Mouse (Mus musculus): ENCODE measurements at regions not wholly inside any gene's neighbourhood (a gene's known extent, or its start where the extent isn't known, plus 50 kb on each side); places are given as distances from the start of the nearest gene placed in this dataset.
A peak's percentile ranks its signal among the peaks of the same experiment; 100 is the strongest.

- DNase-seq (ENCODE audit: low spot score), result no peak
- Histone ChIP-seq H3K9me3 (replicated peaks) (no peaks in the 10 kb centered on the region; the same call in 1 of the 2 replicates), H3K4me3 (no peak overlapping the region), H3K36me3 (no peaks in the 10 kb centered on the region), H3K4me1 (peaks cover under 1% of the 10 kb centered on the region), H3K27ac (replicated peaks) (no peak overlapping the region), H3K27me3 (ENCODE audit: low read depth, poor library complexity, severe bottlenecking) (no peaks in the 10 kb centered on the region)
- WGBS, result 95% methylated on average over 4 of the region's 4 CpGs
Measured at GRCm38 (mm10) chr4:33721971-33722370, 202.4 kb upstream of the Cnr1 start.

GRCm38 (mm10) chr4:33731837-33732236 is 192.6 kb upstream of the Cnr1 start:
- no peaks in the 10 kb centered on the region for H3K9me3 ChIP-seq (replicated peaks)
- no peaks in the 10 kb centered on the region for H3K36me3 ChIP-seq
- 86% methylated on average over 4 of the region's 4 CpGs for WGBS
- peaks cover 17% of the 10 kb centered on the region for H3K4me1 ChIP-seq
- H3K27me3 ChIP-seq (ENCODE audit: low read depth, poor library complexity, severe bottlenecking), result no peaks in the 10 kb centered on the region
- no peak overlapping the region for H3K27ac ChIP-seq (replicated peaks)
- DNase-seq (ENCODE audit: low spot score), result no peak
- H3K4me3 ChIP-seq, result no peak overlapping the region

GRCm38 (mm10) chr4:33734923-33735322 is 189.5 kb upstream of the Cnr1 start:
- DNase-seq (ENCODE audit: low spot score), result peak; percentile 14
- Histone ChIP-seq H3K9me3 (replicated peaks) (no peaks in the 10 kb centered on the region), H3K27me3 (ENCODE audit: low read depth, poor library complexity, severe bottlenecking) (no peaks in the 10 kb centered on the region), H3K4me1 (peaks cover 17% of the 10 kb centered on the region), H3K4me3 (no peak overlapping the region), H3K36me3 (no peaks in the 10 kb centered on the region), H3K27ac (replicated peaks) (no peak overlapping the region; the same call in 1 of the 2 replicates)
- 54% methylated on average over 8 of the region's 8 CpGs for WGBS

- Histone ChIP-seq H3K36me3 (no peaks in the 10 kb centered on the region), H3K4me3 (no peak overlapping the region), H3K4me1 (peaks cover 17% of the 10 kb centered on the region), H3K27me3 (ENCODE audit: low read depth, poor library complexity, severe bottlenecking) (no peaks in the 10 kb centered on the region), H3K27ac (replicated peaks) (peak overlapping the region; percentile 59), H3K9me3 (replicated peaks) (no peaks in the 10 kb centered on the region)
- DNase-seq (ENCODE audit: low spot score), result no peak
- WGBS, result 35% methylated on average over 3 of the region's 3 CpGs
Measured at GRCm38 (mm10) chr4:33735442-33735966, 188.9 kb upstream of the Cnr1 start.

GRCm38 (mm10) chr4:33736061-33736701 is 188.2 kb upstream of the Cnr1 start:
- Histone ChIP-seq H3K9me3 (replicated peaks) (no peaks in the 10 kb centered on the region), H3K36me3 (no peaks in the 10 kb centered on the region), H3K27ac (replicated peaks) (0 out of 2 replicates have a peak overlapping the region, but pooled peaks have one; percentile 28), H3K4me1 (peaks cover 17% of the 10 kb centered on the region), H3K27me3 (ENCODE audit: low read depth, poor library complexity, severe bottlenecking) (no peaks in the 10 kb centered on the region), H3K4me3 (no peak overlapping the region)
- WGBS, result 85% methylated on average over 9 of the region's 9 CpGs
- no peak for DNase-seq (ENCODE audit: low spot score)

GRCm38 (mm10) chr4:33737337-33737736 is 187.1 kb upstream of the Cnr1 start:
- Histone ChIP-seq H3K27me3 (ENCODE audit: low read depth, poor library complexity, severe bottlenecking) (no peaks in the 10 kb centered on the region), H3K36me3 (no peaks in the 10 kb centered on the region), H3K4me1 (peaks cover 17% of the 10 kb centered on the region), H3K4me3 (no peak overlapping the region), H3K9me3 (replicated peaks) (no peaks in the 10 kb centered on the region), H3K27ac (replicated peaks) (no peak overlapping the region)
- 83% methylated on average over 1 of the region's 1 CpGs for WGBS
- no peak for DNase-seq (ENCODE audit: low spot score)

GRCm38 (mm10) chr4:33737859-33738417 is 186.5 kb upstream of the Cnr1 start:
- Histone ChIP-seq H3K4me1 (peaks cover 17% of the 10 kb centered on the region), H3K36me3 (no peaks in the 10 kb centered on the region), H3K27ac (replicated peaks) (no peak overlapping the region), H3K9me3 (replicated peaks) (no peaks in the 10 kb centered on the region), H3K27me3 (ENCODE audit: low read depth, poor library complexity, severe bottlenecking) (no peaks in the 10 kb centered on the region), H3K4me3 (no peak overlapping the region)
- no peak for DNase-seq (ENCODE audit: low spot score)
- 85% methylated on average over 8 of the region's 8 CpGs for WGBS

GRCm38 (mm10) chr4:33739211-33739904 is 185.0 kb upstream of the Cnr1 start:
- Histone ChIP-seq H3K9me3 (replicated peaks) (no peaks in the 10 kb centered on the region), H3K27me3 (ENCODE audit: low read depth, poor library complexity, severe bottlenecking) (no peaks in the 10 kb centered on the region), H3K4me3 (no peak overlapping the region), H3K4me1 (peaks cover 17% of the 10 kb centered on the region), H3K36me3 (no peaks in the 10 kb centered on the region), H3K27ac (replicated peaks) (no peak overlapping the region)
- DNase-seq (ENCODE audit: low spot score), result no peak
- WGBS, result 88% methylated on average over 8 of the region's 8 CpGs

- H3K9me3 ChIP-seq (replicated peaks), result no peaks in the 10 kb centered on the region
- H3K36me3 ChIP-seq, result no peaks in the 10 kb centered on the region
- H3K27ac ChIP-seq (replicated peaks), result no peak overlapping the region
- DNase-seq (ENCODE audit: low spot score), result no peak
- H3K4me1 ChIP-seq, result peaks cover 3% of the 10 kb centered on the region
- WGBS, result 90% methylated on average over 12 of the region's 12 CpGs
- no peaks in the 10 kb centered on the region for H3K27me3 ChIP-seq (ENCODE audit: low read depth, poor library complexity, severe bottlenecking)
- H3K4me3 ChIP-seq, result no peak overlapping the region
Measured at GRCm38 (mm10) chr4:33740982-33741381, 183.4 kb upstream of the Cnr1 start.

GRCm38 (mm10) chr4:33745180-33745579 is 179.2 kb upstream of the Cnr1 start:
- Histone ChIP-seq H3K9me3 (replicated peaks) (no peaks in the 10 kb centered on the region), H3K4me1 (no peaks in the 10 kb centered on the region), H3K36me3 (no peaks in the 10 kb centered on the region), H3K27ac (replicated peaks) (no peak overlapping the region), H3K27me3 (ENCODE audit: low read depth, poor library complexity, severe bottlenecking) (no peaks in the 10 kb centered on the region), H3K4me3 (no peak overlapping the region)
- no peak for DNase-seq (ENCODE audit: low spot score)
- WGBS, result 86% methylated on average over 3 of the region's 3 CpGs

GRCm38 (mm10) chr4:33747316-33747895 is 177.0 kb upstream of the Cnr1 start:
- Histone ChIP-seq H3K9me3 (replicated peaks) (no peaks in the 10 kb centered on the region), H3K4me1 (no peaks in the 10 kb centered on the region), H3K27ac (replicated peaks) (no peak overlapping the region), H3K27me3 (ENCODE audit: low read depth, poor library complexity, severe bottlenecking) (no peaks in the 10 kb centered on the region), H3K36me3 (no peaks in the 10 kb centered on the region), H3K4me3 (no peak overlapping the region)
- 91% methylated on average over 5 of the region's 5 CpGs for WGBS
- DNase-seq (ENCODE audit: low spot score), result no peak

- Histone ChIP-seq H3K9me3 (replicated peaks) (peaks cover 3% of the 10 kb centered on the region; the same call in 1 of the 2 replicates), H3K36me3 (no peaks in the 10 kb centered on the region), H3K27me3 (ENCODE audit: low read depth, poor library complexity, severe bottlenecking) (no peaks in the 10 kb centered on the region), H3K4me1 (peaks cover 7% of the 10 kb centered on the region), H3K4me3 (no peak overlapping the region), H3K27ac (replicated peaks) (no peak overlapping the region; the same call in 1 of the 2 replicates)
- peak; percentile 17 for DNase-seq (ENCODE audit: low spot score)
- WGBS, result 36% methylated on average over 2 of the region's 2 CpGs
Measured at GRCm38 (mm10) chr4:33767721-33768120, 156.7 kb upstream of the Cnr1 start.
